Mouse (Mus musculus) liver, adult 2 months (tissue): ENCODE data around the gene Glis2.

ENCODE experiments used
- CTCF ChIP-seq: fragments of 200-500 bp; IDR thresholded peaks from 2 replicates; pipeline ENCODE4 v1.5.1; 2011; ENCODE audit warnings: low read depth, low read length, control low read depth
- POLR2A ChIP-seq: fragments of 200-500 bp; IDR thresholded peaks from 2 replicates; pipeline ENCODE4 v1.6.1; 2011; ENCODE audit warnings: low read length, control low read depth; ENCODE audit not compliant: insufficient read depth; ENCODE audit errors: extremely low read depth

DNA sequence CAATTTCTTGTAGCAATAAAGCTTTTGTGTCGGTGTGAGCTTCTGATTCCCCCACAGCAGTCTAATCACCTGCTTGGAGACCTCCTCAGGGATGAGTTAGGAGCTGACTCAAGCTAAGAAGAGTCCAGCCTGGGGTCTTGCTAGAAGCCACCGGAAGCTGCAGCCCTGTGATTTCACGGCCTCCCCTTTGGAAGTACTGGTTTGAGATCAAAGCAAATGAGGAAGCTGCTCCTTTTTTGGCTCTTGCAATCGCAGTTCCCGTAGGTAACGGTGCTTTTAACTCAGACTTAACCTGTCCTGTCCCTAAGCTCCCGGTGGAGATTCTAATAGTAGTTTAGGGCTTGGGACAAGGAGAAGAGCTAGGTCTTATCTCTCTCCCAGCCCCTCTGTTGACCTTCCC is 15.9 kb upstream of the Glis2 start:
- no peak for TF ChIP-seq POLR2A
- no peak for TF ChIP-seq CTCF
